Mouse (Mus musculus) urinary bladder, postnatal 36 days (tissue): ENCODE results near the gene Gm21725.
"Not testable (repeated sequence)": the region's sequence is repeated elsewhere in the genome, so short reads cannot be mapped to it uniquely, and the experiment has no call there.

ENCODE experiments used
- DNase-seq, 2 experiments: peaks; one replicate each; pipeline ENCODE4 v3.0.0; 2022; ENCODE audit warnings: low spot score in 2 of 2, mixed read lengths in 1 of 2

Gene Gm21725

GRCm38 (mm10) chrY:13348963-13349362, at the start of gene Gm21725:
TSS of gene Gm21725 (minus strand) at chrY:13349063.
- not testable (repeated sequence) for DNase-seq
